Mouse (Mus musculus) NIH3T3 (cell line): Measurements from ENCODE around the gene Olfr611.
"Not testable (repeated sequence)": the region's sequence is repeated elsewhere in the genome, so short reads cannot be mapped to it uniquely, and the experiment has no call there.

ENCODE experiments used
- DNase-seq: peaks from one replicate; pipeline ENCODE4 v3.0.0-alpha.2; 2012; ENCODE audit warnings: low read depth

Gene Olfr611

DNA sequence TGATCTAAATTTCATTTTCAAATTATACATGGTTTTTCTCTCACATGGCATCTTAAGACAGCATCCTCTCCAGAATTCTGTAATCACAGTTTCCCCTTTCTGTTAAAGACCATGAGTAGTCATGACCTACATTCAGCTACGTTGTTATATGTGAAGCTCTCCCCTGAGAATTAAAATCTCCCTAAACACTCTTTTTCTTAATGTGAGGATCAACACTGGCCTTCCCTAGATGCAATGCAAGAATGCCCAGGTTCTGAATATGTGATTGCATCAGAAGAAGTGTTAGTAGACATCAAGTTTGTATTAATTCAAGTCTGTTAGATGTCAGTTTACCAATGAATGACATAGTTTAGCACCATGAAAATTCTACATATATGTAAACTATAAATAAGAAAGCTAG lies at the start of gene Olfr611:
Olfr611 (minus strand) TSS at position 101 of the 400 bp plus-strand sequence.
- not testable (repeated sequence) for DNase-seq

DNA sequence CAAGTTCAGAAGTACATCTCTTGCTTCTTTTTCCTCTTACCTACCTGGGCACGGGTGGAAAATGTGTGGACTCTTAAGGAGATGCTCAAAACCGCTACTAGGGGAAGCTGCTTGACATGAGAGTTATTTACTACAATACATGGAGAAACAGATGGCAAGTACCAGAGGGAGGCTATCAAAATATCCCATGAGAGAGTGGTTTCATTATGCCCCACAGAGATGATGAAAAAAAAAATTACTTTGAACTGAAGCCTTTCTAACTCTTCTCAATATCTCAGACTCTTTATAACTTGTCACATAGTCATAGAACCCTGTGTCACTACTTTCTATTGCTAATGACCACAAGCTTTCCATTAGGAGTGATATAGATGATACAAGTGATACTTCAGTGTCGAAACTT lies 48.4 kb upstream of the Olfr611 start, which contains the start of gene Olfr616:
Olfr616 (minus strand) TSS at position 101 of the 400 bp plus-strand sequence.
- DNase-seq: no peak

DNA sequence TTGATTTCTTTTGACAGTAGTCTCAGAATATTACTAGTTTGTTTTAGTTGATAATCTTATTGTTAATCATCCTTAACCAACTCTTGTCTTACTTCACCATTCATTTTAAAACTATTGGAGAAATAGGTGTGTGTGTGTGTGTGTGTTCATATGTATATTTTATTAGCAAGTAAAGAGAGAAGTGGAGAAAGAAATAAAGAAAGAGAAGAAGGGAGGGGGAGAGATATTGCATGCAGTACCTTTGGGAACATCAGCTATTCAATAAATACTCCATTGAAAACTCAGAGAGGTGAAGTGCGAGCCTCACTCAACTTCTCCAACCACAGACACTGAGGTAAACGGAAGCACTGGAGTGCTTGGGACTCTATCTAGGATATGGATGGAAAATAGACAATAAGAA lies 35.1 kb upstream of the Olfr611 start, which contains the start of gene Olfr615:
Olfr615 (plus strand) TSS at position 301 of the 400 bp plus-strand sequence.
- no peak for DNase-seq

DNA sequence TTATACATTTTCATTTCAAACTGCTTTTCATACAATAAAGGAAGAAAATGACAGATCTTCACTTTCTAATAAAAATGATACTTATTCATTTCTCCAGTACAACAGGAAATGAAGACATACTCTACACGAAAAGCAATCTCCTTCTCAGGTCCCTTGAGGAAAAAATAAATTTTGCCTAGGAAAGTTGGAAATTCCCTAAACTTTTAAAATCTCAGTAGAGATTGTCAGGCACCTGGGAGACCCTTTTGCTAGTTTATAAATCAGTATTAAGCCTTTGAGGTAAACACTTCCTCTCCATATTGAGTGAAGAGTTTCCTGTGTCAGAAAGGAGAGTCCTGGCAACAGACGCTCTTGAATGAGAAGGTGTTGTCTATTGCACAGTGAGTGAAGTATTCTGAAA lies 27.1 kb upstream of the Olfr611 start, which contains the start of gene Olfr613:
Olfr613 (plus strand) TSS at position 301 of the 400 bp plus-strand sequence.
- no peak for DNase-seq

DNA sequence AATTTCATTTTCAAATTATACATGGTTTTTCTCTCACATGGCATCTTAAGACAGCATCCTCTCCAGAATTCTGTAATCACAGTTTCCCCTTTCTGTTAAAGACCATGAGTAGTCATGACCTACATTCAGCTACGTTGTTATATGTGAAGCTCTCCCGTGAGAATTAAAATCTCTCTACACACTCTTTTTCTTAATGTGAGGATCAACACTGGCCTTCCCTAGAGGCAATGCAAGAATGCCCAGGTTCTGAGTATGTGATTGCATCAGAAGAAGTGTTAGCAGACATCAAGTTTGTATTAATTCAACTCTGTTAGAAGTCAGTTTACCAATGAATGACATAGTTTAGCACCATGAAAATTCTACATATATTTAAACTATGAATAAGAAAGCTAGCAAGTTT lies 22.0 kb upstream of the Olfr611 start, which contains the start of gene Olfr612:
Olfr612 (minus strand) TSS at position 101 of the 400 bp plus-strand sequence.
- DNase-seq: not testable (repeated sequence)

DNA sequence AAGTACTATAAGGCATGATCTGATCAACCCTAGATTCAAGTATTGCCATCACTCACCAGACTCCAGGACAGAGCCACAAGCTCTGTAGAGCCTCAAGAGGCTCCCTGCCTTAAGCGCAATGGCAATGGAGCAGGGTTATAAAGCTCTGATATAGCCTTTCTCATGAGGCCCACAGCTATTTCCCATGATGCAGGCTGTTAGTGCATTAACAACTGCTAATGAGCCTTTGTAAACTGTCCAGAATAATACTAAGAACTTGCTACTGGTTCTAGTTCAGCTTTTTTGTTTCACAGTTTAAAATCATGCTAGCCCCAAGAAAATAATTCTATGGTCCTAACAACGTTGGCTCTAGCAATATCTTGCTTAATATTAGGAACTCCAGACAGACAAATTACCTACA lies 8.6 kb downstream of the Olfr611 start, which contains the start of gene Olfr610:
Olfr610 (minus strand) TSS at position 101 of the 400 bp plus-strand sequence.
- DNase-seq: no peak

DNA sequence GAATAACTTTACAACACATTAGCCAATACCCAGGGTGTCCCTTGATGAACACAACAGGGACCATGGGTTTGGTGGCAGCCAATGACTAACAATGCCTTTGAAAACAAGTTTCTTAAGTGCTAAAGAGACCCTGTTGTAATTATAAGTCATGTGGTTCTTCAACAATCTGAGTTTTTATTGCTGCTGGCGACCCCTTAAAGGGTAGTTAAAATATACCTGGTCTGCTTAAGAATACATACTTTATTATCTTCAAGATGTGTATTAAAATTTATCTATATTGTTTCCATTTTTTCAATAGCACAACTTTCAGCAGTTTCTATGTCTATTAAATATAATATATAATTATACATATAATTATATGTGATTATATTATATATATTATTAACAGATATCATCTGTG lies 22.7 kb downstream of the Olfr611 start, which contains the start of gene Olfr609:
Olfr609 (minus strand) TSS at position 101 of the 400 bp plus-strand sequence.
- no peak for DNase-seq

DNA sequence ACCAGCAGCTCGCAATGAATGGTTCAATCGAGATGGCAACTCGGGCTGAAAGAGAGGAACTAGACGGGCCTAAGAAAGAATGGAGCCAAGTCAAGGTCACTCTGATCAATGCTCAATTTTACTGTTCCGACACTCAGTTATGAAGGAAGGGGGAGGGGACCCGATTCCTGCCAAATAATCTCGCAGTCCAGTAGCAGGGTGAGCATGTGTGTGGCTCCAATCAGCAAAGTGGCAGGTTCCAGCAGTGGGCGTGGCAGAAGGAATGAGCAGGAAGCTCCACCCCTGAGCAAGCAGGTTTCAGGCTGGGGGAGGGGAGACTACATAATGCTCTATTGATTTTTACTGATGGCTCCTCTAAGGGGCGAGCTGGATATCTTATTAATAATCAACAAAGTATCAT lies 43.5 kb downstream of the Olfr611 start:
- DNase-seq: not testable (repeated sequence)

DNA sequence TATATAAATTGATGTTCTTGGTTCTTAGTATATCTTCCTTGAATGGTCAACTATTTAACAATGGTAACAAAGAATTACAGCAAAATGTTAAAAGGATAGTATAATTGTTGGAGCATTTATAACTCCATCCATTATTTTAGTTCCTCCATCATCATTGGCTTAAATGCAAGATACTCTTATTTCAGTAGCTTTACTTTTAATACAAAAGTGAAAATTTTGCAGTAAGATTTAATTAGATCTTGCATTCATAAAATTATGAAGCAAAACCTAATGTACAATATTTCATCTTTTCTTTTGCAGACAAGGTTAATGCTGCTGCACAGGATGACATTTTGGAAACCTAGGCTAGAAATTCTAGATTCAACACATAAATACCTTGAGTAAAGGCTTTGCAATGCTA lies 51.1 kb downstream of the Olfr611 start, which contains the start of gene Olfr608:
Olfr608 (plus strand) TSS at position 301 of the 400 bp plus-strand sequence.
- no peak for DNase-seq
